Mouse (Mus musculus): ENCODE measurements around the gene Mast4.

The Mast4 gene

DNA sequence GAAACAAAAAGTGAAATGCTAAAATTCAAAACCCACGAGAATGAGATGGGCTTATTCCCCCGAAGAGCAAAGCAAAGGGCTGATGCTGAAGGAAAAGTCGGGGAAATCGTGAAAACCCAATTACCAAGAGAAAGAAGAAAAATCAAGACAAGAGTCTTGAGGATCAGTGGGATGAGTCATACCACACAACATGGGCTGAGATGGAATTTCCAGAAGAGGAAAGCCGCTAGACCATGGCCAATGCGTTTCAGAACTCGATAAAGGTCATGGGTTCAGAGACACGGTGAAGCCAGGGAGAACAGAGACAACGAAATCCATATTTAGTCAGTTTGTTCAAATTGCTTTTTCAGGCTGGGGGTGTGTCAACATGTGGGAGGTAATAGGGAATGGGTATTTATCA, 290.6 kb downstream of the Mast4 start:
- DNase-seq (ENCODE audit: low read depth) = no peak

DNA sequence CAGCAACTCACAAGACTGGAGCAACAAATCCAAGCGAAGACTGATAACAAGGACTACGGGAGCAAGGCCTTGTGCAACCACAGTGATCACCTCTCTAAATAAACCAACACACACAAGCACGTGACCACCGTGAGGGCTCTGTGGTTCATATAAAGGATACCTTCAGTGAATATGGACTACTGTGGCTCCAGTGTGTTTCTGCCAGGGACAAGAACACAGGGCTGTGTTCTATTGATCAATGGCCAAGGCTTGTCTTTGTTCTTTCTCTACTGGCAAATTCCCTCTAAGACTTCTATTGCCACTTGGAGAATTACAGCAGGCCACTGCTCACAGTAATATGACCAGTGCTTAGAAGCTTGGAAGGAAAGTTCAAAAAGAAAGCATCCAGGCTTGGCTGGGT, 291.3 kb downstream of the Mast4 start:
- DNase-seq (ENCODE audit: low read depth) = no peak

DNA sequence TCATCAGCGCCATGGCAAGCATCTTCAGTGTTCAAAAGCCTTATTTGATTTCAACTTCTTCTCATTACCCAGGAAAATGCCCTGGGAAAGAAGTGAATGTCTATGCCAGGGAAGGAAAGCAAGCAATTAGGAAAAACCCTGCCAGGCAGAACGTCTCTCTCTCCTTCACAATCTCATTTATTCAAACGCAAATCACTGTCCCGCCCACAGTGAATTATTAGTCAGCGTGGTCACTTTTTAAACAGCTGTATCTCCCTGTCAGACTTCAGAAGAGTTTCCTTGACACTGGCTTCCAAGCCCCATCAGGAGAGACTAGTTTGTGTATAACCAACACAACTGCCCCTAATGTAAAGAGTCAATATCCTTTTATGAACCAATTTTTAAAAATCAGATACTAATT, 296.8 kb downstream of the Mast4 start:
- DNase-seq (ENCODE audit: low read depth) = no peak

DNA sequence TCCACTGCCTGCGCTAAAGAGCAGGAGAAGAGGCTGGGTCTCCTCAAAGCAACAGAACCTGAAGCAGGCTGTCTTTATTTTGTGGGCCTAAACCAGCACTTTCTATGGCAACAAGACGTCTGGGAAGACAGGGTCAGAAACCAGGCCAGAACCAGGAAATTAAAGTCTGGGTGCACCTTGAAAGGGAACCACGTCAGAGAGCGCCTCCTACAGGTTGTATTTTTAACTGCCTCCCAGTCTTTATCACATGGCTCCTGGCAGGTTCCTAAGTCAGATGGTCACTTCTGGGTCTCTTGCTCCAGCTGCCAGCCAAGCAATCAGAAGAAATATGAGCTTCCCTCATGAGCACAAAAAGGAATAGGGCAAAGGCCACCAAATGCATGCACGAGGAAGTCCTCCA, 304.9 kb downstream of the Mast4 start:
- DNase-seq (ENCODE audit: low read depth) = no peak

GRCm38 (mm10) chr13:103027456-103028078, 306.7 kb downstream of the Mast4 start:
- no peak for DNase-seq (ENCODE audit: low read depth)

DNA sequence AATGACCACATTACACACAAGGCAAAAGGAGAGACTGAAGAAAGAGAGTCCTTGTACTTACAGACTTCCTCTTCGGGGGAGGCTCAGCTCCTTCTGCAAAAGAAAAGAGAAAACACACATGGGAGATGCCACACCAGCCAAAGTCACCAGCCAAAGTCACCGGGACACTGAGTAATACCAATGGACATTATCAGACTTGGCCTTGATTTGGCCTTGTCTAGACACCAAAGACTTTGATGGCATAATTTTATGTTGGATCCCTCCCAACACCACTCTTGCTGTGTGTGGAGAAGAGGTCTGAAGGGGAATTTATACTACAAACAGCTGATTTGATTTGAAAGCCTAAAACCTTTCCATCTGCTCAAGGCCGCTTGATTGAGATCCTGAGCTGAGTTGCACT, 308.8 kb downstream of the Mast4 start:
- no peak for DNase-seq (ENCODE audit: low read depth)

DNA sequence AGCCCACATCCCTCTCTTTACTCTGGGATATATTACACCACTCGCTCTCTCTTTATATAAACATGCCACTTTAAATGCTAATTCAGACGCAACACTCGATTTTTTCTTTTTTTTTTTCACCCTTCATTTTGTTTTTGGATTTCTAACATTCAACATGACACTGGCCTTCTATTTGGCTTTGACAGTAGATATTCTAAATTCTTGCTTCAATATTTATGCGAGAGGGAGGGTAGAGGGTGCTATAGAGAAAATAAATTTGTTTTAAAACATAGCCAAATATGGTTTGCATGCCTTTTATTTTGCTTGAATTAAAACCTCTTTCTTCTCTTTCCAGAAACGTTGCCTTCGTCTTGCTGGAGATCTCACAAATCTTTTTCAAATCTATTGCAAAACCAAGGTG, 315.8 kb downstream of the Mast4 start:
- DNase-seq (ENCODE audit: low read depth) = no peak

GRCm38 (mm10) chr13:103017661-103018060, 316.6 kb downstream of the Mast4 start:
- DNase-seq (ENCODE audit: low read depth) = no peak

GRCm38 (mm10) chr13:103015131-103015750, 319.1 kb downstream of the Mast4 start:
- no peak for DNase-seq (ENCODE audit: low read depth)

GRCm38 (mm10) chr13:103014631-103015030, 319.7 kb downstream of the Mast4 start:
- no peak for DNase-seq (ENCODE audit: low read depth)

DNA sequence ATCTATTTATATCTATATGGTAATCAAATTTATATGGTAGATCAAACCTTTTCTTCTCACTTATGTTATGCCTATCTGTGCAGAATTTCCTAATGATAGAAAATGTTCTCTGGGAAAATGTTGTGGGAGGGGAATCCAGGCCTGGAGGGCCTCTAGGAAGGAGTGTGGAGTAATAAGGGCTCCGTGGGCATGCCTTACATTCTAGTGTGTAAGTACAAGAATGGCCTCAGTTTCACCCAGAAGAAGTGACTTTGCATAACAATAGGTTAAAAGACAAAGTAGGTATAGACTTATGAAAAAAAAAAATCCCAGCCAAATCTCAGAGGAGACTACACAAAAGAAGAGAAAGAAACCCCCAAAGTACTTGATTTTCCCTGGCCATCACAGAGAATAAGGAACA, 320.1 kb downstream of the Mast4 start:
- DNase-seq (ENCODE audit: low read depth) = no peak

DNA sequence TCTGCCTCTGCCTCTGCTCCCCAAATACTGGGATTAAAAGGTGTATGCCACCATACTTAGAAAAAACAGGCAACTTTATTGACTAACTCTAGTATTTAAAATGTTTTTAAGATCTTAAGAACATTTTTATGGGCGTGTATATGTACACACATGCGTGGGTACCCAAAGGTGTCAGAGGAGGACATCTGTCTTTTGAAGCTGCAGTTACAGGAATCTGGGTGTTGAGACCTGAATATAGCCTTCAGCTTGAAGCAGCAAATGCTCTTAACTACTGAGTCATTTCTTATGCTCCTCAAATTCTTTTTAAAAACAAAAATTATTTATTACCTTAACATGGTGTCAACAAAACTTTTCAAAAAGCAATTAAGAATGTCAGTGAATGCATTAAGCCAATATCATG, 329.1 kb downstream of the Mast4 start:
- no peak for DNase-seq (ENCODE audit: low read depth)

DNA sequence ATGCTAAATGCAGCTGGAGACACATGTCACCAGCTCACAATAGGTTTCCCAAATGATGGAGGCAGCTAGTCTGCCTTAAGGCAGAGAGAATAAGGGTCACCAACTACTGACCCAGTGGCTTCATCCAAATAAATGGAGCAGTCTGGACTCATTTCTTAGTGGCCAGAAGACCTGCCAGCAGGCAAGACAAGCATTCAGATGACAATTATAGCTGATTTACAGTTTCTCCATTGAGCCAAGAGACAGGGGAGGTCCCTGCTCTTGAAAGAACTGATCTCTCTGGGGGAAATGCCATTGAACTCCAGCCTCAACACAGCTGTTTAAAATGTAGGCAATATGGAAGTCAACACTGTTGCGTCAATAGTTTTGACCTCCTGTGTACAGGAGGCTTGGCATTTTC, 332.5 kb downstream of the Mast4 start:
- DNase-seq (ENCODE audit: low read depth) = no peak

DNA sequence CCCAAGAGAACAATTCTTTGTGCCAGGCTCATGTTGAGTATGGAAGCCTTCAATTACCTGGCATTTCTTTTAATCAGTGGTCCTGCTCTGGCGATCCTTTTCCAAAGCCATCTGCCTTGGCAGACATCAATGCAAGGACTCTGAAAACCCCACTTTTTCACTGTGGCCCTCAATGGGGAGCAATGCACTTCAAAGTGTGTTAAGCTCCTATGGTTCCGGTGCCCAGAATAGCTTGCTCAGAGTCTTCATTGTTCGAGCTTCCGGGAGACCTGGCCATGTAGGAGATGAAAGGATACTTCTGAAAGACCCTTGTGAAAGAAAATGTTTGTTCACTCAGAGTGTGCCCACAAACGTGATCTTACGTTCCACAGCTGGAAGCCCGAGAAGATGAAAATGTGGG, 333.4 kb downstream of the Mast4 start:
- no peak for DNase-seq (ENCODE audit: low read depth)

GRCm38 (mm10) chr13:102994098-102994497, 340.2 kb downstream of the Mast4 start:
- no peak for DNase-seq (ENCODE audit: low read depth)

DNA sequence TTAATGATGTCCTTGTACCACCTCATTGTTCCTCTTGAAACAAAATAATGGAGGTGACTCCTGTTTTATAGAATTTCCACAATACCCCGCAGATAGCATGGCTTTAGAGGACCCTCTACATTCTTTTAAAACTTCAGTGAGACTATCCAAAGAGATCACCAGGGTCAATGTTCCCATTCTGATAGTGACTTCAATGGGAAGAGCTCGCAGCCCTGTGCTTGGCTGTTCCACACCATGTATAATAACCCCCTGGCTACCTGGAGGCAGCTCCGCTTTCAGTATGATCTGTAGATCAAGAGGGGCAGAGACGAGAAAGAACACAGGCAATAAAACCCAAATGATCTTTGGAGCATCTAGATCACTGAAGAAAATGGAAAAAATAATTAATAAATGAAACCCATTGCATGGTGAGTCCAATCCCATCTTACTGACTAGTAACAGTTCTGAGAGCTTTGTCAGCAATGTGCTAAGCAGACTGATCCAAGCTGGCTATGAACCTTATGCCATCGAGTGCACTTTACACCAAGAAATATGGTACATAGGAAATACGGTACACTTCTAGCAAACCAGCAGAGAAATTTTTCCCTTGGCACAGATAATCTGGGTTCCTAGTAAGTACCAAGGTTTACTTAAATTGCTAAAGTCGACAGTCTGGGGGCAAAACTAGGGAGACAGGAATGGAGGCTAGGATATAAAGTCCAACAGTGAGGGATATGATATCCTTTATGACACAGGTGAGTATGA, 341.4 kb downstream of the Mast4 start:
- DNase-seq (ENCODE audit: low read depth) = no peak

- DNase-seq (ENCODE audit: low read depth) = no peak
Observed at GRCm38 (mm10) chr13:102991928-102992327, 342.4 kb downstream of the Mast4 start.

DNA sequence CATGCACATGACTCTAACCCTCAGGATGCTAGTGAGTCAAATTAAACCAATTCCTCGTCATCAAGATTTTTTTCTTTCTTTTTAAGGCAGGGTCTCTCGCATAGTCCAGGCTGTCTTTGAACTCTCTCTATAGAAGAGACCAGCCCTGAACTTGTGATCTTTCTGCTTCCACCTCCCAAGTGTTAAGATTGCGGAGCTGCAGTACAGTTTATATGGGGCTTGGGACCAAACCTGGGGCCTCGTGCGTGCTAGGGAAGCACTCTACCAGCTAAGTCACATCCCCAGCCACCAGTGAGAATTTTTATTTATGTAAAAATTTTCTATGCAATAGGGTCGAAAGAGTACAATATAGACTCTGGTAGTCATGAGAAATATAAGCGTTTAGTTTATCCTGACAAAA, 343.1 kb downstream of the Mast4 start:
- DNase-seq (ENCODE audit: low read depth) = no peak

- no peak for DNase-seq (ENCODE audit: low read depth)
Observed at GRCm38 (mm10) chr13:102990085-102990484, 344.2 kb downstream of the Mast4 start.

DNA sequence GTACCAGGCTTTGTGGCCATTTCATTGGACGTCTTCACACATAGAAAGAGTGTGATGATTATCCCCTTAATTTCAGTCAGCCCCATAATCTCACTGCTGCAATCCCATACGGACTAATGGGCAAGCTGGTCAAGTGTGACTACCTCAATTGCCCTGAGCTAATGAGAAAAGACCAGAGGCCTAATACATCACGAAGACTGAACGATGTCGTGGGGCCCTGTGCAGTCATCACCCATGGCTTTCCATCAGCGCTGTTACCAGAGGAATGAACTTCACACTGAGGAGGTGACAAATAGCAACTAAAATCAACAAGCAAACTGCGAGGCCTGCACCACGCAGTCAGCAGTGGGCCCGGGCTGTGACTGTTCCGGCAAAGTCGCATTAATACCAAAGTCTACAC, 344.7 kb downstream of the Mast4 start:
- no peak for DNase-seq (ENCODE audit: low read depth)

- DNase-seq (ENCODE audit: low read depth) = no peak
Observed at GRCm38 (mm10) chr13:102988976-102989375, 345.3 kb downstream of the Mast4 start.

DNA sequence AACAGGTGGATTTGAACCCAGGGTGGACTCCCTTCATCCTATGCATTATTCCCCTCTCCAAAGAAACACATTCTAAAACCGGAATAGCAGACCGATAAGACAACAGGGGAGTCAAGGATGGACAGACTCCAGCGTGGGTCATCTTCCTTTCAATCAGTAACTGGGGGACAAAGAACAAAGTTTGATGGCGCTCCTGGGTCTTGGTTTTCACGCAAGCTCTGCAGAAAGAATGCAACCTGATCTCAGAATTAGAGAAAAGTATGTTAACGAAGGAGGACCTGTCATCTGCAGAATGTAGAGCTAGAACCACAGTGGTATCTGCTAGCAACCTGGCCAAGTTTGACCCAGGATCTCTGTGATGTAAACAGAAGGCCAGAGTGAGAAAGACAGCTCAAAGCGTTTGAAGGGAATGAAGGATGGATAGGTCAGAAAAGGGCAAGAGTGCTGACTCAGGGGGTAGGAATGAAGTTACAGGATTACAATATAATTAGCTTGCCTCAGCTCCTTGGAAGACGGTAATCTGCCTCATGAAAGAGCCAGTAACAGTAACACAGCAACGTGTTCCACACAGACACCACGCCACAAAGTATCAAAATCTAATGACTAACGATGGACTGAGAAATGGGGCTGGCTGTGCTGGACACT, 345.9 kb downstream of the Mast4 start:
- DNase-seq (ENCODE audit: low read depth) = no peak

DNA sequence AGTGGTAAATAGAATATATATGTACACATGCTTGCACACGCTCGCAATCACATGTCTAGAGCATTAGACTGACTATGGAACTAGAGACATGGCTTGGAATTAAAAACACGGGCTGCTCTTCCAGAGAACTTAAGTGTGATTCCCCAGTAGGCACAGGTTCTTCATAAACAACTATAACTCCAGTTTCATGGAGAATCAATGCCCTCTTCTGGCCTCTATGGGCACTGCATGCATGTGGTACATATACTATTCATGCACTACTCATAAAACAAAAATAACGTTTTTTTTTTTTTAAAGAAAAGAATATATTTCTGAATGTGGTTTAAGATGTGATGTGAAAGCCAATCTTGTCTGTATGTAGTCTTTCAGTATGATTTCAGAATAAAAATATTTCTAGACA, 349.7 kb downstream of the Mast4 start:
- no peak for DNase-seq (ENCODE audit: low read depth)

Measured in naive thymus-derived CD4-positive, alpha-beta T cell, adult 2 months (primary cell).